Mouse (Mus musculus): ENCODE measurements around the gene Ppp1r9a.

Ppp1r9a gene

GRCm38 (mm10) chr6:5103769-5104168 is 201.1 kb downstream of the Ppp1r9a start:
- DNase-seq (ENCODE audit: low read depth, low spot score): no peak

- no peak for DNase-seq (ENCODE audit: low read depth, low spot score)
These were observed 201.5 kb downstream of the Ppp1r9a start for GRCm38 (mm10) chr6:5104238-5104637.

- DNase-seq (ENCODE audit: low read depth, low spot score): no peak
These were observed 205.8 kb downstream of the Ppp1r9a start for GRCm38 (mm10) chr6:5108494-5108893.

GRCm38 (mm10) chr6:5109925-5110714 is 207.4 kb downstream of the Ppp1r9a start:
- peak; percentile 92 for DNase-seq (ENCODE audit: low read depth, low spot score)

GRCm38 (mm10) chr6:5110715-5111048 is 208.0 kb downstream of the Ppp1r9a start:
- DNase-seq (ENCODE audit: low read depth, low spot score): no peak

- DNase-seq (ENCODE audit: low read depth, low spot score): no peak
These were observed 210.4 kb downstream of the Ppp1r9a start for GRCm38 (mm10) chr6:5113103-5113502.

GRCm38 (mm10) chr6:5113734-5114133 is 211.0 kb downstream of the Ppp1r9a start:
- no peak for DNase-seq (ENCODE audit: low read depth, low spot score)

GRCm38 (mm10) chr6:5114857-5115256 is 212.1 kb downstream of the Ppp1r9a start:
- DNase-seq (ENCODE audit: low read depth, low spot score): no peak

- no peak for DNase-seq (ENCODE audit: low read depth, low spot score)
These were observed 216.6 kb downstream of the Ppp1r9a start for GRCm38 (mm10) chr6:5119181-5119910.

GRCm38 (mm10) chr6:5120229-5120628 is 217.5 kb downstream of the Ppp1r9a start:
- no peak for DNase-seq (ENCODE audit: low read depth, low spot score)

- no peak for DNase-seq (ENCODE audit: low read depth, low spot score)
These were observed 226.8 kb downstream of the Ppp1r9a start for GRCm38 (mm10) chr6:5129364-5130093.

GRCm38 (mm10) chr6:5134986-5135385 is 232.3 kb downstream of the Ppp1r9a start:
- no peak for DNase-seq (ENCODE audit: low read depth, low spot score)

GRCm38 (mm10) chr6:5136046-5136445 is 233.3 kb downstream of the Ppp1r9a start:
- no peak for DNase-seq (ENCODE audit: low read depth, low spot score)

GRCm38 (mm10) chr6:5138875-5139631 is 236.3 kb downstream of the Ppp1r9a start:
- DNase-seq (ENCODE audit: low read depth, low spot score): no peak

GRCm38 (mm10) chr6:5139666-5140065 is 236.9 kb downstream of the Ppp1r9a start:
- no peak for DNase-seq (ENCODE audit: low read depth, low spot score)

- no peak for DNase-seq (ENCODE audit: low read depth, low spot score)
These were observed 244.9 kb downstream of the Ppp1r9a start for GRCm38 (mm10) chr6:5147488-5148142.

- DNase-seq (ENCODE audit: low read depth, low spot score): no peak
These were observed 247.2 kb downstream of the Ppp1r9a start for GRCm38 (mm10) chr6:5149941-5150340.

GRCm38 (mm10) chr6:5151171-5151570 is 248.5 kb downstream of the Ppp1r9a start:
- no peak for DNase-seq (ENCODE audit: low read depth, low spot score)

- DNase-seq (ENCODE audit: low read depth, low spot score): no peak
These were observed 249.5 kb downstream of the Ppp1r9a start for GRCm38 (mm10) chr6:5152185-5152584.

- DNase-seq (ENCODE audit: low read depth, low spot score): no peak
These were observed 252.1 kb downstream of the Ppp1r9a start for GRCm38 (mm10) chr6:5154786-5155185.

- DNase-seq (ENCODE audit: low read depth, low spot score): no peak
These were observed 252.7 kb downstream of the Ppp1r9a start for GRCm38 (mm10) chr6:5155313-5155927.
